9 mouse cellular contexts compared by ENCODE assay signal in the genomic region with DNA sequence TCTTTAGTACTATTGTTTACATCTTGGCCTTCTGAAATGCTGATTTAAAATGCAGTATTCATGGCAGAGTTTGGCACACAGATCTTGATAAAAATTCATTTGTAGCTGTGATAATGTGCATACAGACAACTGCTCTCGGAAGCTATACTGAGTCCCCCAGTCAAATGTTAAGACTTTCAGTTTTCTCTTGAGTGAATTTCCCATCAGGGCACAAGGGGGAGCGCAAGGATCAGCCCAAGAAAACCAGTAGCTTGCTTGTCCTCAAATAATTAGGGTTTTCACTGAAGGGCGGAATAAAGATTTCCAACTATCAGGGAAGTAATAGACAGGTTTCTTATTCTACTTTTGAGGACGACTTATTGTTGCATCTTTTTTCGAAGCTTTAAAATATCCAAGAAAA.
DNase-seq lines count a peak whose midpoint lies in the region; ATAC-seq and TF ChIP-seq lines count a peak whose summit lies in the region.
"Had no signal": no experiment of that assay in that cellular context is flagged by ENCODE, and none has a peak within 500 bp of the region (broad histone marks: within the 10 kb centered on the region; RNA-seq: fewer than 3 reads in every experiment).

No protein-coding gene starts in this region.

- no peak overlapping the region for H3K27ac ChIP-seq in kidney, postnatal 0 days
- no peak overlapping the region for H3K27ac ChIP-seq in kidney, adult 2 months (ENCODE audit: insufficient read depth, low read depth, low read length)
- no peak overlapping the region for H3K27ac ChIP-seq in layer of hippocampus, adult 2 months
- H3K27ac ChIP-seq: limb, embryonic 13.5 days had no signal

- no peaks in the 10 kb centered on the region for H3K27me3 ChIP-seq in kidney, postnatal 0 days (ENCODE audit: insufficient read depth, low read length)
- H3K27me3 ChIP-seq in kidney, adult 2 months (replicated peaks; ENCODE audit: control insufficient read depth, insufficient read depth, low read length), result no peaks in the 10 kb centered on the region
- H3K27me3 ChIP-seq: limb, embryonic 13.5 days had no signal

- DNase-seq in kidney, postnatal 0 days (ENCODE audit: low spot score), result peak; percentile 13
- no peak for DNase-seq in kidney, adult 2 months
- DNase-seq in brain, adult 2 months (ENCODE audit: low read depth, low spot score), result peak; percentile 82
- DNase-seq in layer of hippocampus, adult 2 months (ENCODE audit: low spot score in 2 of 2), result peak; percentile 48 to 63
- DNase-seq in right cerebral cortex, postnatal 14 days, result peak; percentile 27
- no peak for DNase-seq in gastrocnemius, postnatal 25 days
- DNase-seq in thymus, postnatal 14 days, result no peak
- no peak for DNase-seq in lung, adult 2 months

- H3K4me1 ChIP-seq in kidney, postnatal 0 days (replicated peaks; ENCODE audit: insufficient read depth, low read length), result no peaks in the 10 kb centered on the region
- H3K4me1 ChIP-seq in kidney, adult 2 months (ENCODE audit: control insufficient read depth, insufficient read depth, low read length), result no peaks in the 10 kb centered on the region
- no peaks in the 10 kb centered on the region for H3K4me1 ChIP-seq in lung, adult 2 months (ENCODE audit: control insufficient read depth, insufficient read depth, low read length)
- H3K4me1 ChIP-seq: limb, embryonic 13.5 days had no signal

- TF ChIP-seq CTCF in kidney, postnatal 0 days (IDR thresholded peaks at IDR 0.05; ENCODE audit: low read depth), result peak; percentile 47; the same call in 1 of the 2 replicates
- no peak for TF ChIP-seq CTCF in kidney, adult 2 months (conservative IDR thresholded peaks at IDR 0.05; ENCODE audit: insufficient read depth, insufficient read length, low read depth, low read length)
- TF ChIP-seq CTCF in layer of hippocampus, adult 2 months (conservative IDR thresholded peaks at IDR 0.05), result peak; percentile 87
- no peak for TF ChIP-seq CTCF in lung, adult 2 months (IDR thresholded peaks at IDR 0.05; ENCODE audit: insufficient read depth, low read length)

- ATAC-seq in kidney, postnatal 0 days (replicated peaks; ENCODE audit: low FRiP score, low read depth), result no peak

- H3K4me3 ChIP-seq in kidney, postnatal 0 days (replicated peaks; ENCODE audit: low read depth, low read length), result no peak overlapping the region
- no peak overlapping the region for H3K4me3 ChIP-seq in kidney, adult 2 months (ENCODE audit: insufficient read depth, low read depth, low read length)
- no peak overlapping the region for H3K4me3 ChIP-seq in layer of hippocampus, adult 2 months
- H3K4me3 ChIP-seq in lung, adult 2 months (replicated peaks; ENCODE audit: extremely low read depth, low read depth, low read length), result no peak overlapping the region
- H3K4me3 ChIP-seq: limb, embryonic 13.5 days had no signal

- no peaks in the 10 kb centered on the region for H3K36me3 ChIP-seq in kidney, postnatal 0 days (ENCODE audit: insufficient read depth, low read length)
- no peaks in the 10 kb centered on the region for H3K36me3 ChIP-seq in kidney, adult 2 months (ENCODE audit: control insufficient read depth, insufficient read depth, low read length)
- H3K36me3 ChIP-seq: limb, embryonic 13.5 days had no signal

- H3K9ac ChIP-seq in kidney, postnatal 0 days (ENCODE audit: low read depth, low read length), result no peak overlapping the region
- H3K9ac ChIP-seq: limb, embryonic 13.5 days had no signal

- WGBS in kidney, postnatal 0 days, result 70% methylated on average over 5 of the region's 5 CpGs
- 68% methylated on average over 5 of the region's 5 CpGs for WGBS in kidney, adult 2 months
- WGBS in lung, adult 2 months, result 70% methylated on average over 5 of the region's 5 CpGs

- no peak for TF ChIP-seq POLR2A in kidney, adult 2 months (IDR thresholded peaks at IDR 0.05; ENCODE audit: low read depth, low read length)
- no peak for TF ChIP-seq POLR2A in lung, adult 2 months (IDR thresholded peaks at IDR 0.05; ENCODE audit: borderline replicate concordance, extremely low read depth, low read depth, low read length)

- no peaks in the 10 kb centered on the region for H3K9me3 ChIP-seq in kidney, postnatal 0 days (replicated peaks; ENCODE audit: low read length)
- H3K9me3 ChIP-seq: limb, embryonic 13.5 days had no signal

- H3K4me2 ChIP-seq in kidney, postnatal 0 days (ENCODE audit: low read length), result no peak overlapping the region
- H3K4me2 ChIP-seq: limb, embryonic 13.5 days had no signal

Comparison
In these comparisons a context has a peak if more than half of its experiments do, and no peak if none do; other contexts are left out.
1. DNase-seq: peak in kidney, postnatal 0 days (single experiment), brain, adult 2 months (single experiment), layer of hippocampus, adult 2 months (2 of 2) and right cerebral cortex, postnatal 14 days (single experiment); none in kidney, adult 2 months (single experiment), gastrocnemius, postnatal 25 days (single experiment), thymus, postnatal 14 days (single experiment) and lung, adult 2 months (single experiment).
2. CTCF ChIP-seq: peak in kidney, postnatal 0 days (single experiment) and layer of hippocampus, adult 2 months (single experiment); none in kidney, adult 2 months (single experiment) and lung, adult 2 months (single experiment).